Mouse (Mus musculus): ENCODE measurements at regions not wholly inside any gene's neighbourhood (a gene's known extent, or its start where the extent isn't known, plus 50 kb on each side); places are given as distances from the start of the nearest gene placed in this dataset.

GRCm38 (mm10) chr3:53988796-53989195 lies 125.2 kb upstream of the Ufm1 start:
- TF ChIP-seq CTCF (IDR thresholded peaks at IDR 0.05; ENCODE audit: borderline replicate concordance, extremely low read depth, insufficient read depth, insufficient read length) = no peak
- no peak for TF ChIP-seq POLR2A (IDR thresholded peaks at IDR 0.05; ENCODE audit: borderline replicate concordance, extremely low read depth, insufficient read depth, insufficient read length, poor library complexity, severe bottlenecking)

Measured in brain, embryonic 14.5 days (tissue).